Comparison of ENCODE assay signal across 8 mouse cellular contexts in the genomic region with DNA sequence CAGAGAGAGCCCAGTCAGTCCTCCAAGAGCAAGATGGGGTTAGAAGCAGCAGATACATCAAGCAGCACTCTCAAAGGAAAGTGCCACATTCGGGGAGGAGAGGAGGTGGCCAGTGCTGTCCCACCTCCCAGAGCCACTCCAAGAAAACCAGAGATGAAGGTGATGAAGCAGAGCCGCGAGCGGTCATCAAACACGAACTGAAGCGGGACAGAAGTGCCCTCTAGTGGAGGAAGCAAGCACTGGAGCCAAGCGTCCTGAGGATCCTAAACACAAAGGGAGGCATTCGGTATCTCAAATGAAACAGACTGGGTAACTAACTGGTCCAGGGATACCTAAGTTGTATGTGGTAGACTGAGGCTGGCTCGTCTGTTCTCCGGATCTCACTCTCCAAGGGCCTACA. TPM values are rescaled to one million over a fixed set of nuclear protein-coding genes. Genes with fewer than 3 reads are reported as not detected.
DNase-seq lines count a peak whose midpoint lies in the region; ATAC-seq and TF ChIP-seq lines count a peak whose summit lies in the region.

No protein-coding gene starts in this region.

- 23% methylated on average over 10 of the region's 10 CpGs for WGBS in kidney, postnatal 0 days

- POLR2A ChIA-PET in Patski (lab: Charles Lee), result no interaction called here

- H3K36me3 ChIP-seq in kidney, postnatal 0 days (ENCODE audit: insufficient read depth, low read length), result peaks cover 14% of the 10 kb centered on the region; the same call in 1 of the 2 replicates

- CTCF ChIA-PET in Patski (lab: Charles Lee), result interaction anchor here (1.2 to 1.6 kb wide), 4 partner anchors 9 to 24 kb away, joined by 3 to 5 read pairs (median 4); no protein-coding TSS in a partner anchor

- peaks cover 10% of the 10 kb centered on the region for H3K4me1 ChIP-seq in kidney, postnatal 0 days (replicated peaks; ENCODE audit: insufficient read depth, low read length)

- TF ChIP-seq CTCF in Patski (IDR thresholded peaks at IDR 0.05), result peak; percentile 93
- TF ChIP-seq CTCF in kidney, postnatal 0 days (IDR thresholded peaks at IDR 0.05; ENCODE audit: low read depth), result peak; percentile 88

- in situ Hi-C loops in Patski (cut with MboI; ENCODE audit: low pct_unique_long_range_greater_than_20kb), result no loop called here

- peak; percentile 69 for DNase-seq in A20 (ENCODE audit: low read depth, low spot score)
- DNase-seq in Patski (ENCODE audit: low read depth, low spot score), result no peak
- peak; percentile 49 to 67 for DNase-seq in cerebellum, postnatal 4 days (ENCODE audit: low spot score in 2 of 2)
- peak; percentile 69 for DNase-seq in gastrocnemius, postnatal 10 days
- DNase-seq in kidney, postnatal 0 days (ENCODE audit: low spot score), result peak; percentile 85
- DNase-seq in lung, adult 18-20 months, result peak; percentile 72 to 78
- DNase-seq in ovary, postnatal 14 days (ENCODE audit: low spot score), result peak; percentile 61
- DNase-seq in thymus, postnatal 4 days, result peak; percentile 74

- H3K4me3 ChIP-seq in kidney, postnatal 0 days (replicated peaks; ENCODE audit: low read depth, low read length), result no peak overlapping the region

- no peaks in the 10 kb centered on the region for H3K27me3 ChIP-seq in Patski
- H3K27me3 ChIP-seq in kidney, postnatal 0 days (ENCODE audit: insufficient read depth, low read length), result no peaks in the 10 kb centered on the region

- no peak overlapping the region for H3K9ac ChIP-seq in kidney, postnatal 0 days (ENCODE audit: low read depth, low read length)

- ATAC-seq in Patski, result no peak
- no peak for ATAC-seq in kidney, postnatal 0 days (replicated peaks; ENCODE audit: low FRiP score, low read depth)

- no peak overlapping the region for H3K27ac ChIP-seq in kidney, postnatal 0 days

- H3K4me2 ChIP-seq in kidney, postnatal 0 days (ENCODE audit: low read length), result no peak overlapping the region

- no peaks in the 10 kb centered on the region for H3K9me3 ChIP-seq in kidney, postnatal 0 days (replicated peaks; ENCODE audit: low read length)

RNA-seq across cellular contexts. Expression of a gene that starts 6.0 kb away (rescaled TPM):
- polyA plus RNA-seq in Patski (2021), result 90.0 TPM
- 10 to 100 TPM; 42.3 to 46.1 TPM for total RNA-seq in gastrocnemius, postnatal 10 days (2021)
- polyA plus RNA-seq in kidney, postnatal 0 days (2015; fragmentation: Nextera tagmentation; extraction: Ambion mirVana), result 65.4 and 71.2 TPM in 2 replicates

RNA-seq across cellular contexts. Expression of a gene that starts 6.8 kb away (rescaled TPM):
- polyA plus RNA-seq in Patski (2021), result 33.4 TPM
- total RNA-seq in gastrocnemius, postnatal 10 days (2021), result 10 to 100 TPM; 23.2 to 23.3 TPM
- polyA plus RNA-seq in kidney, postnatal 0 days (2015; fragmentation: Nextera tagmentation; extraction: Ambion mirVana), result 31.0 and 32.0 TPM in 2 replicates

RNA-seq across cellular contexts. Expression of a gene that starts 28.6 kb away (rescaled TPM):
- 69.5 TPM for polyA plus RNA-seq in Patski (2021)
- total RNA-seq in gastrocnemius, postnatal 10 days (2021), result 10 to 100 TPM; 32.5 to 34.9 TPM
- 49.0 and 55.8 TPM in 2 replicates for polyA plus RNA-seq in kidney, postnatal 0 days (2015; fragmentation: Nextera tagmentation; extraction: Ambion mirVana)

RNA-seq across cellular contexts. Expression of a gene that starts 33.0 kb away (rescaled TPM):
- 15.3 TPM for polyA plus RNA-seq in Patski (2021)
- total RNA-seq in gastrocnemius, postnatal 10 days (2021), result 10 to 100 TPM in 1 of 2 experiments, 1 to 10 TPM in 1; 9.8 to 14.0 TPM
- 12.8 and 15.1 TPM in 2 replicates for polyA plus RNA-seq in kidney, postnatal 0 days (2015; fragmentation: Nextera tagmentation; extraction: Ambion mirVana)
